Mouse (Mus musculus): ENCODE results near the gene Ints1.
A peak's percentile ranks its signal among the peaks of the same experiment; 100 is the strongest.
"Not testable (repeated sequence)": the region's sequence is repeated elsewhere in the genome, so short reads cannot be mapped to it uniquely, and the experiment has no call there.

The Ints1 gene

GRCm38 (mm10) chr5:139754753-139755152, 20.7 kb downstream of the Ints1 start:
- DNase-seq (ENCODE audit: low read depth) = peak; percentile 56

DNA sequence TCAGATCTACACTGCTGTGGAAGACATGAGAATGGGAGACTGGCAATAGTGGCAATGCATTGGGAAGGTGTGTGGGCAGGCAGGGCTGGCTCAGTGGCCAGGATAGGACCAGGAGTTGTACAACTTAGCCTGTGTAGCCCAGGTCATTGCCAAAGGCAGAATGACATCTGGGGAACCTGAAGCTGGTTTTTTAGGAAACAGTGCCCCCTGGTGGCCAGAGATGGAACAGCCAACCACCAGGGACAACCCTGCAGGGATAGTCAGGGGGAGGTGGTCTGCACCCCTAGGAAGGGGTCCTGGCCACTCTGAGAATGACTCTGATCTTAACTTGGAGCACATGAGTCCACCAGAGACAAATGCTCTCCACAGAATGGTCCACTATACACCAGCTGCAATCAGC, 24.9 kb downstream of the Ints1 start:
- peak; percentile 72 for DNase-seq (ENCODE audit: low read depth)

DNA sequence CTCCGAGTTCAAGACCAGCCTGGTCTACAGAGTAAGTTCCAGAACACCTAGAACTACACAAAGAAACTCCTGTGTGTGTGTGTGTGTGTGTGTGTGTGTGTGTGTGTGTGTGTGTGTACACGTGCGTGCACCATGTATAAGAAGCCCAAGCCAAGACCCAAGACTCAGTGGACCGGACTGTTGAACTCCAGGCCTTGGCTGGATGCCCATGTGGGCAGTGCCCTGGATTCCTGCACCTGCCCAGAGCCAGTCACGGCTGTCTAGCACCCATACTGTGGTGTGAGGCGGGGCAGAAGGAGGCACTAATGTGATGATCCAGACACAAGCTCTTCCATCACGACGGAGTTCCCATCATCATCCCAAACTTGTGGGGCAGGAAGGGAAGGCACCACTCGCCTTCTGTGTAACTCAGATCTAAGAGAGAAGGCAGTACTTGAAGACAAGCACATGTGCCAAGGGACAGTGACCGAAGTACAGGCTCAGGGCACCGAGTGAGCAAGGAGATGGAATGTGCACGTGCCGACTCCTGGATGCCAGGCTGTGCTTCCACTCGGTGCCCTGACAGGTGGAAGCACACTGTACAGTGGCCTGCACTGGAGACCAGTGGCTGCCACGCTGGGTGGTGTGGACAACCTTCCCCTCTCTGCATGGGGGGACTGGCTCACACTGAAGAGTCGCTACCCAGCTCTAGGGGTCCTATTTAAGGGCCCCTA, 25.9 kb downstream of the Ints1 start:
- DNase-seq (ENCODE audit: low read depth) = no peak

- peak; percentile 65 for DNase-seq (ENCODE audit: low read depth)
Measured at GRCm38 (mm10) chr5:139745771-139746170, 29.7 kb downstream of the Ints1 start.

DNA sequence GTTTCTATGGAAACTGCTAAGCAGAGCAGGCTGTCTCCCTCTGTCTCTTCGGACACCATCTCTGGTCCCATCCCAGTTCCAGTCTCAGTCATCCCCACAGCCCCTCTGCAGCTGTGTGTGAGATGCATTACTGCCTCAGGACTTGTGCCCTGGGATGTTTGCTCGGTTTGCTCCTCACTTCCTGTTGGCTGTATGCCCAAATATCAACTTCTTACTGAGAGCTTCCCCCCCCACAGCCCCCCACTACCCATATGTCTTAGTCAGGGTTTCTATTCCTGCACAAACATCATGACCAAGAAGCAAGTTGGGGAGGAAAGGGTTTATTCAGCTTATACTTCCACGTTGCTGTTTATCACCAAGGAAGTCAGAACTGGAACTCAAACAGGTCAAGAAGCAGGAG, 32.8 kb downstream of the Ints1 start:
- not testable (repeated sequence) for DNase-seq (ENCODE audit: low read depth)

- DNase-seq (ENCODE audit: low read depth) = no peak
Measured at GRCm38 (mm10) chr5:139738592-139739315, 36.7 kb downstream of the Ints1 start.

DNA sequence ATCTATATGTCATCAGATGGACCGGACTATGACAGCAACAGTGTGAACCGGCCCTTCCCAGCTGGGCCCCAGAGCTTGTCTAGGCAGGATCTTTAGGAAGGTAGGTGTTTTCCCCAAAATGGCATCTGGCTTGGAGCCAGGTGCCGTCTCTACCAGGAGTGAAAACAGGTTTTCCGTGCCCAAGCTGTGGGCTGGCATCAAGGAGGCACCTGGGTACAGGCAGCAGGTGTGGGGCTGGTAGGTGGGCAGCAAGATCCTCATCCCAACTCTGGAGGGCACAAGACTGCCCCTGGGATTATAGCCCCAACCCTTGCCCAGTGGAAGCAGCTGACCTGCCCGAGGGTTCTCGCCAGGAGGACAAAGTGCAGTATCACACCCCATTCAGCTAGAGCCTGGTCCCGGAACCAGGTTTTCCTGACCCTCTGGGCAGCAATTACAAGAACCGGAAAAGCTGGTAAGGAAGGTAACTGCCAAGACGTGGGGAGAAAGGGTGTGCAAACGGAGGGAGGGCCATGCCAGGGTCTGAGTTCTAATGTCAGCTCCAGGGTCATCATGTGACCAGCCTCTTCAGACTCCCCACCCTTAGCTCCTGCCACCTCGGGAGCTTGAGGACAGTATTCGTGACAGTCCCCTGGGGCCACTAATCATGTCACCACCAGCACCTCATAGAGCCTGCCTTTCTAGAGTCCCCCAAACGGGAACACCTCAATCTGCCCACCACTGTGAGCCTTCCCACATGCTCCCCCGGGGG, 37.5 kb downstream of the Ints1 start:
- no peak for DNase-seq (ENCODE audit: low read depth)

DNA sequence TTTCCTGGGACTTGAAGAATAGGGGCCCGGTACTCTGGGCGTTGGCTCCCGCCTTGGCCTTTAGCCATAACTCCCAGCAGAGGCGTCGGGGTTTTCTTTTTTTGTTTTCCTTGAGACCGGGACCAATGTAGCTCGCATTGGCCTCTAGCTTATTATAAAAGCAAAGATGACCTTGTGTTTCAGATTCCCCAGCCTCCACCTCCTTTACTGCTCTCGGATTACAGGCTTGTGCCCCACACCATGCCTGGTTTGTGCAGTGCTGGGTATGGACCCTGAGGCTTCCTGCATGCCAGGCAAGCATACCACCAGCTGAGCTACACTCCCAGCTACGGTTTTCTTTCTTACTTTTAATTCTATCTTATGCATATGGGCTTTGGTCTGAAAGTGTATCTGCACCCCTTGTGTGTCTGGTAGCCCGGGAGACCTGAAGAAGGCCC, 39.0 kb downstream of the Ints1 start:
- no peak for DNase-seq (ENCODE audit: low read depth)

DNA sequence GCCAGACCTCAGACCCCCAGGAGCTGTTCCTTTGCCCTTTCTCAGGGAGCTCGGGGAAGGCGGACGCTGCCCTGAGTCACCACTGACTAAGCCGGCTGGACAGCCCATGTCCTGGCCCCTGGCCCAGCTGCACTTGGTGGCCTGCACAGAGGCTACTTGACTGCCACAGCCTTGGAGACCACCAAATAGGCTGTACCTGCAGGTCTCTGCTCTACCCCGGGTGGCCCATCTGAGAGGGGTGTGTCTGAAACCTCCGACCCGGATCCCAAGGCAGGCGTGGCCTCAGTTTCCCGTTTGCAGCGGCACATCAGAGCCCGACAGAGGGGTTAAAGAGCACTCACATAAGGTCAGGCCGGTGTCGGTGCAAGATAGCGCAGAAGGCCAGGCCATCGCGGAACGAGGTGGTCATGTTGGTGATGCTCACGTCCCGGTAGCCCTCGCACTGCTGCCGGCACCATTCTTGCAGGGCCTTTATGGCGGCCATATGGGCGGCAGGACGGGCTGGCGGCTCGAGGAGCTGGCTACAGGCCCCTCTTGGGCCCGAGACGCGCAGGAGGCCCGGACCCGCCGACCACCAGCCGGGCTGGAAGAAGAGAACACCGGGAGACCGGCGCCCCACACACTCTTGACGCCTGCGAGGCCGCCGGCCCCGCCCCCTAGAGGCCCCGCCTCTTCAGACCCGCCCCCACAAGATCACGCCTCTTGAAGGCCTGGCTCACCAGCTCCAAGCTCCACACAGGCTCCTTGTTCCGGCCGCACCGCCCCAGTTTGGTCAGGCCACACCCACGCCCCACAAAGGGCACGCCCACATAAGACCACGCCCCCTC, 39.6 kb downstream of the Ints1 start, which contains the start of gene Micall2:
Gene Micall2, minus strand, starts transcription at position 660 of the 827 bp plus-strand sequence.
- DNase-seq (ENCODE audit: low read depth) = peak; percentile 94

- no peak for DNase-seq (ENCODE audit: low read depth)
Measured at GRCm38 (mm10) chr5:139734746-139735145, 40.7 kb downstream of the Ints1 start.

- no peak for DNase-seq (ENCODE audit: low read depth)
Measured at GRCm38 (mm10) chr5:139734016-139734415, 41.5 kb downstream of the Ints1 start.

DNA sequence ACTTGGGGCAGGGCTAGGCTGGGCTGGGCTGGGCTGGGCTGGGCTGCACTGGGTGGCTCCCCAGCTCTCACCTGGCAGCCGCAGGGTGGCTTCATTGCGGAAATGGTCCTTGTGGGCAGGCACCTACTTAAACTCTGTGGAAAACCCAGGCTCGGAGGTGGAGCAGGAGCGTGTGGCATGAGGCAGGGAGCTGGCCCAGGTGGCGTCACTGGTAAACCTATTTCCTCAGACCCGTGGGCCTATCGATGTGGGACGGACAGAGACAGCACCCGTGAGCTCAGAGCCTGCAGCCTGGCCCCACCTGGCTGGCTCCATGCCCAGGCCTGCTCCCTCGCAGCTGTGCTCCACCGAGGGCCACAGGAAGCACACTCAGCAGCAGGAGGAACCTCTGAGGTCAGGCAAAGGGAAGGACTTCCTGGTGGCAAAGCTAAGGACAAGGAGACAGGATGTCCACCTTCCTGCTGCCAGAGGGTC, 42.8 kb downstream of the Ints1 start:
- DNase-seq (ENCODE audit: low read depth) = no peak

DNA sequence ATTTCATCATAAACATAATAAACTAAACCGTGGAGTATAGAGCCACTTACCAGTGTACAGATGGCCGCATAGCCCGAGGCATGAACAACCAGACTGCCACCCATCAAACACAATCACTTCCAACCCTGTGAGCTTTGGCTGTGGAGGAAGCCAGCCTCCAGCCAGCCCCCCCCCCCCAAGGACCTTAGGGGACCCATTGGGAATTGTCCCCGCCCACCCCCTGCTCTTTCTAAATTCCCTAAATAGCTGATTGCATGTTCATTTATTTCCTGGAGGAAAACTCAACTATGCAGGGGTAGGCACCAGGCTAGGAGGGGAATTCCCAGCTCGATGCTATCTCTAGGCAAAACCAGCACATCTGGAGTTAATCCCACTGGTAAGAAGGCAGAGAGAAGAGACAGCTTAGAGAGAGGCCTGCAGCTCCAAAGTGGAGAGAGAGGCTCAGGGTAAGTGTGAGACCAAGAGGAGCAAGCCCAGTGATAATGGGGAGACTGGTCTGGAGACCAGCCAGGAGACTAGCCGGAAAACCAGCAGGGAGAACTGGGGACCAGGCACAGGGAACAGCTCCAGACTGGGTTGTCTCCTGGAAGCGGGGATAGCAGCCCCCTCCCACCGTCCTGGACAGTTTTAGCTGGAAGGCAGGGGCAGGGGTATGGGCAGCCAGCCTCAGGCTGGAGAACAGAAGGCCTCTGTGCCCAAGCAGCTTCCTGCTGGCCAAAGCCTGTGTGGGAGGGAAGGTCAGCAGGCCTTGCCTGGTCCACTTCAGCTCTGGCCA, 44.6 kb downstream of the Ints1 start:
- no peak for DNase-seq (ENCODE audit: low read depth)

DNA sequence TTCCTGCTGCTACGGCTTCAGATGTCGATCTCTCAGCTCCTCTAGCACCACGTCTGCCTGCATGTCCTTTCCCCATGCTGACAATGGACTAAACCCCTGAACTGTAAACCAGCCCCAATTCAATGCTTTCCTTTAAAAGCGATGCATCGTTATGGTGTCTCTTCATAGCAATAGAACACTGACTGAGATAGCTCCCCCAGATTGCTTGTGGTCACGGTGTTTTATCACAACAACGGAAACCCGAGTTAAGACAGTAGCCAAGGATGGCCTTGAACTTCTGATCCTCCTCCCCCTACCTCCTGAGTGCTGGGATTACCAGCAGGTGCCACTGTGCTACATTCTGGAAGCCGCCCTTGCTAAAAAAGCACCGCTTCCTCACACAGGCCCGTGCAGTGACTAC, 48.2 kb downstream of the Ints1 start:
- no peak for DNase-seq (ENCODE audit: low read depth)

DNA sequence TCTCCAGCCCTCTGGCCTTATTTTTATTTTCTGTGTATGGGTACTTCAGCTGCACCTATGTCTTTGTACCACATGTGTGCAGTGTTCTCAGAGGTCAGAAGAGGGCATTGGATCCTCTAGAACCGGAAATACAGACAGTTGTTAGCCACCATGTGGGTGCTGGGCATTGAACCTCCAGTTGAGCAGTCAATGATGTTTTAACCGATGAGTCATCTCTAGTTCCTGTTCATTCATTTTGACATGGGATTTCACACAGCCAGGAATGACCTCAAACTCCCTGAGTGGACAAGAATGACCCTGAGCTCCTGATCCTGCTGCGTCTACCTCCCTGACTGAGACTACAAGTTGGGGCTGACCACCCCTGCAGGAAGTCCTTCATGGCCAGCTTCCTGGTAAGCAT, 49.3 kb downstream of the Ints1 start:
- no peak for DNase-seq (ENCODE audit: low read depth)

DNA sequence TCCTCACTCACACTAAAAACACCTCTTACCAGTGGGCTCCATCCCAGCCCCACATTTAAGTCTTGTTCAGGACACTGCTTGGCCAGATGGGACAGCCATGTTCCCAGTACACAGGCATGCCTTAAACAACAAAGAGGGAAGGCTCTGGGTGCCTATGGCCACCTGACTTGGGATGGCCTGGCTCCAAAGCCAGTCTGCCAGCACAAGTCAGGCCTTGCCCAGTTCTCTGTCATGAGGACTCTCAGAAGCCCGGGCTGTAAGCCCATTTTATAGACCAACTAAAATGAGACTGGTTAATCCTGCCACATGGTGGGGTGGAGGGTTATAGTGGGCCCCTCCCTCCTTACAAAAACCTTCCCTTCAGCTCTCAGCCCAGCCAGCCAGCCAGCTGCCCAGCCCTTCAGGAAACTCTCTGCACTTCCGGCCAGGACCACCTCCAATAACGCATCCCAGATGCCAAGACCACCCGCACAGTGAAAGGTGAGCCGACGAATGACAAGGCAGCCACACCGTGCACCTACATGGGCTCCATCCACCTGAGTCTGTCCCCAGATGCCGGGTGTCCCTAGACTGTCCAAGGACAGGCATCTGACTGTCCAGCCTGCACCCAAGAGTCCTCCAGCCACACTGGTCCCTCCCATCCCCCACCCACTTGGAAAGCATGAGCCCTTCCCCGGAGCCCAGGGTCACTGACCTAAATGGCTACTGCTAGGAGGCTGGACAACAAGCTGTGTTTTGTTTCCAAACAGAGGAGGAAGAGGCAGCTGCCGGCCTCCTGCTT, 50.9 kb downstream of the Ints1 start:
- DNase-seq (ENCODE audit: low read depth) = no peak

DNA sequence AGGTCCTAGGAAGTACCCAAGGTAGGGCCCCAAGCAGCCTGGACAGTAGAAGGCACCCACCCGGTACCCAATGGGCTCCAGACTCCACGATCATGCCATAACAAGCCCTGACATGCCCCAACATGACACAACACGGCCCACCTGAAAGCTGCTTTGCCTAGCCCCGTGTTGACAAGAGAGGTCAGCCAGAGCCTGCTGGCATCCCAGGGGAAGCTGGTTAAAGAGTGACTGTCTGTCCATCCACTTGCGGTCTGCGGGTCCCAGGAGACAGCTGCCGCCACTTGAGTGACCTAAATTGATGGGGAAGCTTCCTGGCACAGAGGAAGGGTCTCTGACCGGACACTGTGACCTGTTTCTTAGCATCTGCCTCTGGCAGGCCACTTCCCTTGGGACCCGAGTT, 52.4 kb downstream of the Ints1 start:
- no peak for DNase-seq (ENCODE audit: low read depth)

- DNase-seq (ENCODE audit: low read depth) = no peak
Measured at GRCm38 (mm10) chr5:139722709-139723108, 52.8 kb downstream of the Ints1 start.

DNA sequence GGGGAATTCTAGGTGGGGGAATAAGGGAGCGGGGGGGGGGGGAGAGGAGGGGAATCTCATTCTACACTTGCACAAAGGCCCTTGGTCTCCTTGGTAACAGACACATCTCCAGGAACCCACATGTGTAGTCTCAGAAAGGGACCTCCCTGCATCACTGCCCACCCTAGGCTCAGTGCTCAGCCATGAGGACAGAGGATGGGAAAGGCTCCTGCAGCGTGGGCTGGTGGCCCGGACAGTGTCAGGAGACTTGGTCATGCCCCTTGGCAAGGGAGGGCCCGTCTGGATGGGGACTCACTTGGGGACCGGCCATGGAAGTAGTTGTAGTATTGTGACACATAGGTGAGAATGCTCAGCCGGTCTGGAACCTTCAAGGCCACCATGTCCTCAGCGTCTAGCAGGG, 56.5 kb downstream of the Ints1 start:
- no peak for DNase-seq (ENCODE audit: low read depth)

GRCm38 (mm10) chr5:139718540-139718939, 56.9 kb downstream of the Ints1 start:
- DNase-seq (ENCODE audit: low read depth) = no peak
